Mouse (Mus musculus): ENCODE measurements around the gene Fyn. TPM values are rescaled to one million over a fixed set of nuclear protein-coding genes. Genes with fewer than 3 reads are reported as not detected.

The Fyn gene
- polyA plus RNA-seq, 1 experiment from 2014 or later, result 24.0 TPM

- Histone ChIP-seq H3K4me3 (replicated peaks) (no peak overlapping the region), H3K27me3 (no peaks in the 10 kb centered on the region), H3K9me3 (0 out of 2 replicates have a peak, but pooled peaks cover 4% of the 10 kb centered on the region), H3K4me1 (replicated peaks) (peaks cover 41% of the 10 kb centered on the region), H3K9ac (replicated peaks) (no peak overlapping the region), H3K4me2 (no peak overlapping the region), H3K36me3 (peaks cover 21% of the 10 kb centered on the region), H3K27ac (no peak overlapping the region)
- ATAC-seq (ENCODE audit: insufficient number of reproducible peaks, insufficient read depth, low FRiP score, low TSS enrichment, low read depth), result no peak
- 86% methylated on average over 14 of the region's 14 CpGs for WGBS
Measured at GRCm38 (mm10) chr10:39512631-39513314, 144.1 kb downstream of the Fyn start.

- WGBS, result 94% methylated on average over 8 of the region's 8 CpGs
- H3K36me3 ChIP-seq, result peaks cover 21% of the 10 kb centered on the region
- no peak for ATAC-seq (ENCODE audit: insufficient number of reproducible peaks, insufficient read depth, low FRiP score, low TSS enrichment, low read depth)
- H3K27ac ChIP-seq, result no peak overlapping the region
- H3K9ac ChIP-seq (replicated peaks), result no peak overlapping the region
- H3K4me3 ChIP-seq (replicated peaks), result no peak overlapping the region
- no peak overlapping the region for H3K4me2 ChIP-seq
- H3K27me3 ChIP-seq, result no peaks in the 10 kb centered on the region
- H3K4me1 ChIP-seq (replicated peaks), result peaks cover 39% of the 10 kb centered on the region
- H3K9me3 ChIP-seq, result 0 out of 2 replicates have a peak, but pooled peaks cover 4% of the 10 kb centered on the region
Measured at GRCm38 (mm10) chr10:39514916-39515315, 146.3 kb downstream of the Fyn start.

DNA sequence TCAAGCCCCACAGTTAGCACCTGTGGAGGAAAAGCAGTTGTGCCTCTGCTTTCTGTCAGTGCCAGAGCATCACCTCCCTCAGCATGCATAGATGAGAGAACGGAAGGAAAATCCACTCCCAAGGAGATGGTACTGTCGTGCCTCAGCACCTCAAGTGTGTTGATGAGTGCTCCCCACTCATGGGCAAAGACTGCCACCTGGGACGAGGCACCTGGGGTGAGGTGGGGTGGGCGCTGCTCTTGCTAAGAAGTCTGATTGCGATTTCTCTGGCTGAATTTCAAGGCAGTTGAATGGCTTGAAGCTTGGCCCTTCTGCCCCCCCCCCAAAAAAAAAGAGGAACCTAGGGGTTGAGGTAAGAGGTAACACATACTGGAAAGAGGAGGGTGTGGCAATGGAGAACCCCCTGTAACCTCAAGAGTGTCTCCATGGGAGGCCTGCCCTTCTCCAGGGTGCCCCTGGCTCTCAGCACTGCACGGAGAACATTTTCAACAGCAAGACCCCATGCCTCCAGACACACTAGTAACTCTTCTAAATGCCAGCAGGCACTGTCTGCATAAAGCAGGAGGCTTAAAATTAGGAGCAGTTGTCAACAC lies 148.0 kb downstream of the Fyn start:
- WGBS, result 73% methylated on average over 6 of the region's 6 CpGs
- Histone ChIP-seq H3K4me2 (no peak overlapping the region), H3K27me3 (no peaks in the 10 kb centered on the region), H3K36me3 (peaks cover 21% of the 10 kb centered on the region), H3K4me1 (replicated peaks) (peaks cover 30% of the 10 kb centered on the region), H3K4me3 (replicated peaks) (no peak overlapping the region), H3K9ac (replicated peaks) (no peak overlapping the region), H3K9me3 (0 out of 2 replicates have a peak, but pooled peaks cover 4% of the 10 kb centered on the region), H3K27ac (no peak overlapping the region)
- no peak for ATAC-seq (ENCODE audit: insufficient number of reproducible peaks, insufficient read depth, low FRiP score, low TSS enrichment, low read depth)

GRCm38 (mm10) chr10:39517375-39517774 lies 148.7 kb downstream of the Fyn start:
- Histone ChIP-seq H3K27ac (no peak overlapping the region), H3K4me1 (replicated peaks) (peaks cover 36% of the 10 kb centered on the region), H3K9me3 (0 out of 2 replicates have a peak, but pooled peaks cover 4% of the 10 kb centered on the region), H3K27me3 (no peaks in the 10 kb centered on the region), H3K36me3 (peaks cover 21% of the 10 kb centered on the region), H3K4me2 (no peak overlapping the region), H3K4me3 (replicated peaks) (no peak overlapping the region), H3K9ac (replicated peaks) (no peak overlapping the region)
- peak; percentile 46; the same call in 1 of the 2 replicates for ATAC-seq (ENCODE audit: insufficient number of reproducible peaks, insufficient read depth, low FRiP score, low TSS enrichment, low read depth)
- WGBS, result 30% methylated on average over 9 of the region's 9 CpGs

- no peak overlapping the region for H3K27ac ChIP-seq
- no peak overlapping the region for H3K9ac ChIP-seq (replicated peaks)
- no peak overlapping the region for H3K4me3 ChIP-seq (replicated peaks)
- WGBS, result 44% methylated on average over 8 of the region's 8 CpGs
- no peak for ATAC-seq (ENCODE audit: insufficient number of reproducible peaks, insufficient read depth, low FRiP score, low TSS enrichment, low read depth)
- H3K27me3 ChIP-seq, result no peaks in the 10 kb centered on the region
- no peak overlapping the region for H3K4me2 ChIP-seq
- peaks cover 44% of the 10 kb centered on the region for H3K4me1 ChIP-seq (replicated peaks)
- peaks cover 21% of the 10 kb centered on the region for H3K36me3 ChIP-seq
- 0 out of 2 replicates have a peak, but pooled peaks cover 4% of the 10 kb centered on the region for H3K9me3 ChIP-seq
Measured at GRCm38 (mm10) chr10:39518232-39518631, 149.6 kb downstream of the Fyn start.

DNA sequence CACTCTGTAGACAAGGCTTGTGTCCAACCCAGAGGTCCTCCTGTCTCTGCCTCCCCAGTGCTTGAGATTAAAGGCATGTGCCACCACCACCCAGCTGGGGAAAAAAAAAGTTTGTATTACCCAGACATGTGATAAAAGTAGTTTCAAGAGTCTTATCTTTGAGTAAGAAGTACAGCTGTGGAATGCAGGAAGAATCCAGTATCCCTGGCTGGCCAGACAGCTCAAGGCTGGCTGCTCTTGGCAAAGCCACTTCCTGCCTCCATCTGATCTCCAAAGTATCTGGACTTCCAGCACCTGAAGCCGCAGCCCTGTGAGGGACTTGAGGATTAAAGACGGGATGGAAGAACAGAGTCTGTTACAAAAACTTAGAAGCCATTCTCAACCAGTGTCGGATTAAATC lies 150.2 kb downstream of the Fyn start:
- WGBS, result 70% methylated on average over 3 of the region's 3 CpGs
- Histone ChIP-seq H3K4me1 (replicated peaks) (peaks cover 47% of the 10 kb centered on the region), H3K27ac (no peak overlapping the region), H3K9ac (replicated peaks) (no peak overlapping the region), H3K9me3 (0 out of 2 replicates have a peak, but pooled peaks cover 4% of the 10 kb centered on the region), H3K36me3 (peaks cover 21% of the 10 kb centered on the region), H3K4me2 (no peak overlapping the region), H3K27me3 (no peaks in the 10 kb centered on the region), H3K4me3 (replicated peaks) (no peak overlapping the region)
- no peak for ATAC-seq (ENCODE audit: insufficient number of reproducible peaks, insufficient read depth, low FRiP score, low TSS enrichment, low read depth)

DNA sequence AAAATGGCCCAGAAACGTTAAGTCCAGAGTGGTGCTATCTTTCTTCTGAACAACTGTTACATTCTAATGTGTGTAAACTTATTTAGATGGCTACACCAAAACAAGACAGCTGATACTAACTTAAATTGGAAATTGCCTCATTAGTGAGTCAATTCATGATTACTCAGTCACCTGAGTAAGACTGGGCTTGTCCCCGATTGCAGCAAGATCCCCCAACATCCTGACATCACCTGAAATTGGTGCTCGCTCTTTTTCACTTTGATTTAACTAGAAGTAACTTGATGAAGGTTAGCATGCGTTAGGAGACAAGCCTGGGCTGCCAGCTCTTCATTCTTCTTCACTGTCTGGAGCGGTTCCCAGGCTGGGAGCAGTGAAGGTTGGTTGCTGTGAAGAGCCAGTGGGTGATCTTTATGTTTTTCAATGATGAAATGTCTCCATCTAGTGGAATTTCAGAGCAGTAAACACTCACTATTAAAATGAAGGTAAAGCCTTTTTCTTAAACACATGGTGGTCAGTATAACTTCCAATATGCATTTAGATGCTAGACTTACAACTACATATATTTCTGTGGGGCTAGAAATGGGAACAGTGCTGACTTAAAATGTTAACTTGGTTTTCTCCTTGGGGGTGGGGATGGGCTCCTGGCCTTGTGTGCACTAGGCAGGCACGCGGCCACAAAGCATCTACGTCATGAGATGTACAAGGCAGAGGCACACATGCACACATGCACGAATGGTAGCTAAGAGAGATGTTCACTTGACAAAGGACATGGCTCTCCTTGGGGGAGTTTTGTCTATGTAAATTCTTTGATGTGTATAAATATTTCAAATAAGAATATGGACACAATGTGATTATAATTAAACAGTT lies 151.7 kb downstream of the Fyn start:
- no peak; the same call in 1 of the 2 replicates for ATAC-seq (ENCODE audit: insufficient number of reproducible peaks, insufficient read depth, low FRiP score, low TSS enrichment, low read depth)
- Histone ChIP-seq H3K27me3 (no peaks in the 10 kb centered on the region), H3K4me1 (replicated peaks) (peaks cover 59% of the 10 kb centered on the region), H3K36me3 (peaks cover 19% of the 10 kb centered on the region), H3K4me3 (replicated peaks) (no peak overlapping the region), H3K9me3 (0 out of 2 replicates have a peak, but pooled peaks cover 4% of the 10 kb centered on the region), H3K4me2 (no peak overlapping the region), H3K27ac (no peak overlapping the region), H3K9ac (replicated peaks) (no peak overlapping the region)
- WGBS, result 58% methylated on average over 9 of the region's 9 CpGs

- H3K27ac ChIP-seq, result no peak overlapping the region
- no peak for ATAC-seq (ENCODE audit: insufficient number of reproducible peaks, insufficient read depth, low FRiP score, low TSS enrichment, low read depth)
- H3K4me2 ChIP-seq, result no peak overlapping the region
- no peak overlapping the region for H3K4me3 ChIP-seq (replicated peaks)
- H3K36me3 ChIP-seq, result peaks cover 17% of the 10 kb centered on the region
- H3K4me1 ChIP-seq (replicated peaks), result peaks cover 64% of the 10 kb centered on the region
- 78% methylated on average over 1 of the region's 1 CpGs for WGBS
- H3K9me3 ChIP-seq, result no peaks in the 10 kb centered on the region
- H3K9ac ChIP-seq (replicated peaks), result no peak overlapping the region
- no peaks in the 10 kb centered on the region for H3K27me3 ChIP-seq
Measured at GRCm38 (mm10) chr10:39521327-39521726, 152.7 kb downstream of the Fyn start.

DNA sequence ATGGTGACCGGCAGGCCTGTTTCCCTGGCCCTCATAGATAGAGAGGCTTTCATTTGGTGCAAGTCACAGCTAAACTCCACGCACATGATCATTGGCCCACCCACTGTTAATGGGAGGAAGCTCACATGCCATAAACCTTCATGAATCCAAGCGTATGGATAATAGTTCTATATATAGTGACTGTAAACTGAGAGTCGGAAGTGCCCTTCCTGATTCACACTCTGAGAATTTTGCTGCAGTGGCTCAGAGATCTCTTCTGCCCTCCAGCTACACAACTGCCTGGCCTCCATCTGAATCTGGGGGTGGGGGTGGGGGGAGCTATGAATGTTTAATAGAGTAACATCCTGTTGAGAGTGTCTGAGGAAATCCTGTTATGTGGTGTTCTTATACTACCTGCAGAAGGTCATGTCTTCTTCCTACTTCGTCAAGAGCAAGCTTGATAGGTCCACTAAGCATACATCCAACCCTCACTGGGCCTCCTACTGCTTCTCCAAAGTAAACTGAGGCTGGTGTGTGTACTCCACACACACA lies 153.3 kb downstream of the Fyn start:
- Histone ChIP-seq H3K9me3 (no peaks in the 10 kb centered on the region), H3K4me3 (replicated peaks) (no peak overlapping the region), H3K4me2 (no peak overlapping the region), H3K27ac (peak overlapping the region; percentile 42; the same call in 1 of the 2 replicates), H3K36me3 (peaks cover 11% of the 10 kb centered on the region), H3K9ac (replicated peaks) (no peak overlapping the region), H3K27me3 (no peaks in the 10 kb centered on the region), H3K4me1 (replicated peaks) (peaks cover 65% of the 10 kb centered on the region)
- ATAC-seq (ENCODE audit: insufficient number of reproducible peaks, insufficient read depth, low FRiP score, low TSS enrichment, low read depth), result no peak
- 60% methylated on average over 5 of the region's 5 CpGs for WGBS

DNA sequence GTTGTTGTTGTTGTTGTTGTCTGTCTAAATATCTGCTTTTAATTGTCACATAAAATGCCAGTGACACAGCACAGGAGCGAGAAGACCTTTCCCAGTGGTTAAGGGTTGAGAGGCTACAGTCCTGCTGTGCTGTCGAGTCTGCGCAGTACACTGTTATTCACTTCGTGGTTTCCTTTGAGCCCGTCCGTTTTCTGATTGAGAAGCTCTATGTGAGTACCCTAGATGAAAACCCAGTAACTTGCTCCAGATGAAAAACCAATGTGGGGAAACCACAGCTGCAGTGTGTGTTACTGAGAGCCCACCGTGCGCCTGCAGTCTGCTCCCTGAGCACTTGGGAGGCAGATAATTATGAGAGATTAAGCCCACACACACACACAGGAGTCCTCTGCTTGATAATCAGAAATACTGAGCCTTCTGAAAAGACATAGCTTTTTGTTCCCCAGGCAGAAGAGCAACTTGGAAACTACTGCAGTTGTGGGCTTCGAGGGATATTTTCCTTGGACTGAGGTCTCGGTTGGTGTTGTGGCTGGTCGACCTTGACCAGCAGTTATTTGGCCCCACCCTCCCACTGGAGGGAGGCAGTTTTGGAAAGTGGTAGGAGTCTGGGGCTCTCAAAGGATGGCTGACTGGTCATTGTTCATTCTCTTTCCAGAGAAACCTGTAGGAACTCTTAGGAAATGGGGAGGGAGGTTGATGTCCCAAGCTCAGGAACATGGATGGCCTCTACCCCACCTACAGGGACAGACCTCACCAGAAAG lies 154.4 kb downstream of the Fyn start:
- 48% methylated on average over 11 of the region's 11 CpGs for WGBS
- no peak for ATAC-seq (ENCODE audit: insufficient number of reproducible peaks, insufficient read depth, low FRiP score, low TSS enrichment, low read depth)
- Histone ChIP-seq H3K27ac (peak overlapping the region; percentile 42), H3K9me3 (no peaks in the 10 kb centered on the region), H3K9ac (replicated peaks) (no peak overlapping the region), H3K4me2 (no peak overlapping the region), H3K27me3 (no peaks in the 10 kb centered on the region), H3K36me3 (peaks cover 10% of the 10 kb centered on the region; the same call in 1 of the 2 replicates), H3K4me1 (replicated peaks) (peaks cover 63% of the 10 kb centered on the region), H3K4me3 (replicated peaks) (no peak overlapping the region)

Measured in limb, embryonic 12.5 days (tissue).